Mouse (Mus musculus): ENCODE results near the gene Tdpoz1.
"Not testable (repeated sequence)": the region's sequence is repeated elsewhere in the genome, so short reads cannot be mapped to it uniquely, and the experiment has no call there.

Gene Tdpoz1

DNA sequence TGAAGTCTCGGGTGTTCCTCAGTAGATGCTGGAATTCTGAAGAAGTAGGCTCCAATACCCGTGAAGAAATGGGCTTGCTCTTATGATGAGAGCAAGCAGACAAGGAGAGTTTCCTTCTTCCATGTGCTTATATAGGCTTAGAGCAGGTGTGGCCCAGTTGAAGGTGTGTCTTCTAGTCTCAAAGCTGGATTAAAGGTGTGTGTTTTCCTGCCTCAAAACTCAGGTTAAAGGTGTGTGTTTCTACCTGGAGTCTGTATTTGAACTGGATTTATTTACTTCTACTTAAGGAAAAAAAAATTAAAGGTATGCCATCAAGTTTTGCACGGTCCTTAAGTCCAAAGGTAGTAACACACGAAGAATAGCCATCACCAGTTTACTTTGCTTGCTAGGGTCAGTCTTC is at the start of gene Tdpoz1:
TSS of gene Tdpoz1 (minus strand) at position 101 of the 400 bp plus-strand sequence.
- not testable (repeated sequence) for DNase-seq

DNA sequence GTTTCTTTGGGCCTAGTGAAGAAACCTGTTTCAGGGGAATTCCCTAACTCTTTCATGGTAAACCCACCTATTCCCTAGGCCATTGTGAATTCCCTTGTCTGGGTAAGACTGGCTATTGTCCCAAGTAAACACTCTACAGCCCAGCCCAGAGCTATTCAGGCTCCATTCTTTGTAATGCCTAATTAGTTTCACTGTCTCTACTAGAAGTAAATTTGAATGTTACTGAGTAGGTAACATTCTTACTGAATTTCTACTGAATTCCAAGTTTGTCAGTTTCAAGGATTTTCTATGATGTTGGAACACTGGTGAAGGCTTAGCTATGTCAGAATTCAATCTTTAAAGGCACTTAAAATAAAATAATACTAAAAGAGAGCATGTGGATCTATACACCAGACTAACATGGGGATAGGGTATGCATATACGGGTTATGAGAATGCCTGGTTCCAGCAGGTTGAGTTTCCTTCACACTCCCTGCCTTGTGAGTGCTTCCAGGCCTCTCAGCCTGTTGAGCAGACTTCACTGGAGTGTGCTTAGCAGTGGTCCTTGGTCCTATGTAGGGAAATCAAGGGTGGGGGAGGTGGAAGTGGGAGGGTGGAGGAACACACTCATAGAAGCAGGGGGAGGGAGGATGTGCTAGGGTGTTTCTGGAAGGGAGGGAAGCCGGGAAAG is 33.0 kb upstream of the Tdpoz1 start:
- not testable (repeated sequence) for DNase-seq

- DNase-seq = not testable (repeated sequence)
These were observed 16.9 kb upstream of the Tdpoz1 start, which contains the start of gene Gm37596 for GRCm38 (mm10) chr3:93692970-93693369. Gene Gm37596, minus strand, starts transcription at chr3:93693070.

DNA sequence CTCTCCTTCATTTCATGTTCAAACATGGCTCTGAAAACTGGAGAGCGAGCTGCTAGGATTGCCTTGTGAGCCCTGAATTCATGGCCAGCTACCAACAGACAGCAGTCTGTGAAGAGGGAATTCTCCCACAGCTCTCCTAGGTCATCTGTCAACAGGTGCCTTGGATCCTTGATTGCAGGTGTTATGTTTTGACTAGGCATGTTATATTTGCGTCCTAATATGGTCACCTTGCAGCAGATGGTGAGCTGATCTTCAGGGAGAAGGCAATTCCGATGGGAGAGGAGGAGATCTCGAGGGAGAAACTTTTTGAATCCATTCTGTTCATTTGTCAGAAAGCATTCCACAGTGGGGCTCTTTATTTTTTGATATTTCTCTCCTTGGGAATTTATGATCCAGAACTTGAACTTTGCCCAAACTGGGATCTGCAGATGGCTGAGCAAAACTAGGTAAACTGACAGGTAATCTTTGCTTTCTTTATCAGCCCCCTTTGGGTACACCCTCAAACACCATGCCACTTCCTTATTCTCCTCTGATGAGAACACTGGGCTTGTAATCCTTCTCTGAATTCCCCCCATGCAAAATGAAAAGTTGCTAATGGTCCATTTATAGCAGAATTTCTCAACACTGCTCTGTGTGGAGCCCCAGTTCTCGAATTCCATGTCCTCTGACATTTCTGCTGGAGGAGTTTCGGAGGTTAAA is 5.2 kb downstream of the Tdpoz1 start:
- DNase-seq = not testable (repeated sequence)

DNA sequence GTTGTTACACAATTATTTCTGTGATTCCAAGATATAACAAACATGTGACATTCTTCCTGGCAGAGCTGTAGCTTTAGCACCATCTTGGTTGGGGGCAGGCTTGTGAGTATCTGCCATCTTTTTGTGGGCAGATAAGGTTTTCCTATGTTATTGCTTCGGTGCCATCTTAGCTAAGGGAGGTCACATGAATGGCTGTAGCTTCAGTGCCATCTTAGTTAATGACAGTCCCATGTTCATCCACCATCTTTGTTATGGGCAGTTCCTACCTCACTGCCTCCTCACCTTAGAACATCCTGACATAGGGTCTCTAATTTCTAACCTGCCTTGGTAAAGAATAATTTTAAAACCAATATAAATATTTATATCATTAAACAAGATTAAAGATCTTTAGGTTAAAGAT is 21.9 kb downstream of the Tdpoz1 start:
- DNase-seq = no peak

- no peak for DNase-seq
These were observed 23.5 kb downstream of the Tdpoz1 start, which contains the start of gene Tdpoz2 for GRCm38 (mm10) chr3:93652586-93652985. Gene Tdpoz2, minus strand, starts transcription at chr3:93652686.

GRCm38 (mm10) chr3:93630917-93631714 is 45.0 kb downstream of the Tdpoz1 start:
- DNase-seq = not testable (repeated sequence)

All from cerebellum, adult 9-11 months (tissue).